Mouse (Mus musculus) forebrain, embryonic 13.5 days (tissue): ENCODE data around the gene Esrrb. TPM values are rescaled to one million over a fixed set of nuclear protein-coding genes. Genes with fewer than 3 reads are reported as not detected.
A peak's percentile ranks its signal among the peaks of the same experiment; 100 is the strongest.

ENCODE experiments used
- ATAC-seq: fragments of 200-750 bp; cut with Nextera tagmentation; 2 replicates; pipeline ENCODE4 v1.8.0; 2017
- H3K27ac ChIP-seq: fragments of 300-500 bp; sonication (generic); 2 replicates; pipeline ENCODE4 v1.5.1; 2015; ENCODE audit warnings: inconsistent platforms, mild to moderate bottlenecking, moderate library complexity
- H3K27me3 ChIP-seq: fragments of 300-500 bp; sonication (generic); 2 replicates; pipeline ENCODE4 v1.6.1; 2015; ENCODE audit warnings: mild to moderate bottlenecking, inconsistent platforms
- H3K36me3 ChIP-seq: fragments of 300-500 bp; sonication (generic); 2 replicates; pipeline ENCODE4 v1.6.1; 2015; ENCODE audit warnings: mild to moderate bottlenecking, inconsistent platforms; ENCODE audit not compliant: poor library complexity, severe bottlenecking
- H3K4me1 ChIP-seq: fragments of 300-500 bp; sonication (generic); 2 replicates; pipeline ENCODE4 v1.6.1; 2015; ENCODE audit warnings: inconsistent platforms
- H3K4me2 ChIP-seq: fragments of 300-500 bp; sonication (generic); 2 replicates; pipeline ENCODE4 v1.6.1; 2015; ENCODE audit warnings: inconsistent platforms, mild to moderate bottlenecking, moderate library complexity
- H3K4me3 ChIP-seq: fragments of 300-500 bp; sonication (generic); 2 replicates; pipeline ENCODE4 v1.5.1; 2015; ENCODE audit warnings: mild to moderate bottlenecking, inconsistent platforms
- H3K9ac ChIP-seq: fragments of 300-500 bp; sonication (generic); 2 replicates; pipeline ENCODE4 v1.6.1; 2015; ENCODE audit warnings: mild to moderate bottlenecking, inconsistent platforms
- H3K9me3 ChIP-seq: fragments of 300-500 bp; sonication (generic); replicated peaks from 2 replicates; pipeline ENCODE4 v1.6.1; 2016; ENCODE audit warnings: inconsistent platforms
- WGBS: fragments of 180-500 bp; shearing (Covaris S2); methylation state at CpG from one replicate; pipeline ENCODE4 v1.1.7; 2015; 5-methylcytosine and 5-hydroxymethylcytosine counted together
- polyA plus RNA-seq: library from polyadenylated mRNA; unstranded; fragments of >200 nt; fragmentation: Nextera tagmentation; extraction: Ambion mirVana; gene quantifications from 2 replicates; pipeline ENCODE4 v1.2.1, GENCODE M21; 2015

The Esrrb gene
- polyA plus RNA-seq, 1 experiment from 2014 or later = 0.13 TPM

DNA sequence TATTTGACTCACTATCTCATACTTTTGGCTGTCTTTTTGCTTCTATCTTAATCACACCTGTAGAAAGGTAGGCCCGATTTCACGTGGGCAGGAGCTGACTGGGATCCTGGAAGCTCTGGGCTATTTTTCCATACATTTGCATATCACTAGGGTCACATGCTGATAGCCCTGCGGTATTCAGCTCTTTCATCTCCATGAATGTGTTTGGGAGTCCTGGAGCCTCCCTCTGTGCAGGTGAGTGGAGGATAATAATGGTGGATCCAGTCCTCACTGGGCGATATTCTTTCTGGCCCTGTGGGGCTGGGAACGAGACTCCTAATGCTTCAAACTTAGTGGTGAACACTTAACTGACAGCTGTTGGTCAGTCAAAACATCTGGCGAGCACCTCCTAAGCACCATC, 110.0 kb downstream of the Esrrb start:
- H3K27ac ChIP-seq = no peak overlapping the region

DNA sequence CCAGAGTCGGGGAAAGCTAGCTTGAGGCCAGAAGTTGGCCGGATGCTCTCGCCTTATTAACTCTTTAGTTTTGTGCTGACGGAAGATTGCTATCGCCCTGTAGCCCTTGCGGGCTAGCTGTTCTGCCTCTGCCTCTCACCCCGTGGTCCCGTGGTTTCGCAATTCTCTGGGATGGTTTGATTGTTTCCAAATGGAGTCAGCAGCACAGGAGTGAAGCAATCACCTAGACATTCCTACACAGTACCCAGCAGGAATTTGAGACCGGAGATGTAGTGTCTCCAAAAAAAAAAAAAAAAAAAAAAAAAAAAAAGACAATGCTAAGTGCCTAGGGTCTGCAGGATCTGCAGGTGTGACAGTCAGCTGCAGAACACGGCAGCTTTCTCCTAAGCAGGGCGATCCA, 112.7 kb downstream of the Esrrb start:
- Histone ChIP-seq H3K9me3 (no peaks in the 10 kb centered on the region), H3K36me3 (no peaks in the 10 kb centered on the region), H3K4me1 (no peaks in the 10 kb centered on the region), H3K4me3 (no peak overlapping the region), H3K27me3 (no peaks in the 10 kb centered on the region), H3K9ac (no peak overlapping the region), H3K4me2 (no peak overlapping the region), H3K27ac (no peak overlapping the region)
- 80% methylated on average over 12 of the region's 12 CpGs for WGBS
- ATAC-seq = no peak

More for the DNA sequence above, 110.0 kb downstream of the Esrrb start:
- WGBS = 62% methylated on average over 6 of the region's 6 CpGs
- ATAC-seq = no peak
- Histone ChIP-seq H3K27me3 (no peaks in the 10 kb centered on the region), H3K36me3 (no peaks in the 10 kb centered on the region), H3K9me3 (no peaks in the 10 kb centered on the region), H3K4me3 (no peak overlapping the region), H3K4me2 (no peak overlapping the region), H3K4me1 (no peaks in the 10 kb centered on the region), H3K9ac (no peak overlapping the region)

DNA sequence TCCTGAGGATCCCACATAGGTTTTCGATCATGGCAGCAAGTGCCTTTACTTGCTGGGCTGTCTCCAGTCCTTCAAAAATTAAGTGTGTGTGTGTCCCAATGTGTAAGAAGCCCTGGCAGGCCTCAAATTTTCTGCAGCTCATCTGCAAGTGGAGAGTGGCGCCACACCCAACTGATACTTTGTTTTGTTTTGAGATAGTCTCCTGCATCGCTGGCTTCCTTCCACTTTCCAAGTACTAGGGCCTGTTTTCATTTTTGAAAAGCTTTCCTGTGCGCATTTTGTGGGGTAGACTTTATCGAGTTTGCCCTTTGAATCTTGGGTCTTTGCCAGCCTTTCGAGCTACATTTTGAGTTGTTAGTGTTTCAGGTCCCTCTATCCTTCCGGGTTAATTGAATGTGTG, 115.1 kb downstream of the Esrrb start:
- Histone ChIP-seq H3K4me1 (no peaks in the 10 kb centered on the region), H3K9ac (no peak overlapping the region), H3K9me3 (no peaks in the 10 kb centered on the region), H3K27ac (no peak overlapping the region), H3K36me3 (no peaks in the 10 kb centered on the region), H3K4me3 (no peak overlapping the region), H3K4me2 (no peak overlapping the region), H3K27me3 (no peaks in the 10 kb centered on the region)
- ATAC-seq = no peak
- WGBS = 83% methylated on average over 7 of the region's 7 CpGs

DNA sequence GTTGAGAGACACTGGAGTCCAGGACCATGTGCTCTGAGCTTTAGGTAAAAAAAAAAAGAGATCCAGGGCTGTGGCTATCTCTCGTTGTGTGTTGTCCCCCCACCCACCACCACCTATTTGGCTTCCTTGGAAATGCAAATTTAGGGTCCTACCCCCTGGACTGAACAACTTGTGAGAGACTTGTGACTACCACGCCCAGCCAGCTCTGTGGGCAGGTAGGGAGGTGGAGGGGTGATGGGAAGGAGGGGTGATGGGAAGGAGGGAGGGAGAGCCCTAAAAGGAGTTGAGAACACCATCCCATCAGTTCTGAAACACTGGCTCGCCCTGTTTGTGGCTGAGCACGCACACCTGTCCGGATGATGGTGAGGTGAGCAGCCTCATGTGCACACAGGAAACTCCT, 118.0 kb downstream of the Esrrb start:
- no peak overlapping the region for H3K4me3 ChIP-seq
- no peak overlapping the region for H3K9ac ChIP-seq
- no peak overlapping the region for H3K4me2 ChIP-seq
- ATAC-seq = no peak
- H3K27ac ChIP-seq = no peak overlapping the region
- no peaks in the 10 kb centered on the region for H3K9me3 ChIP-seq
- no peaks in the 10 kb centered on the region for H3K27me3 ChIP-seq
- no peaks in the 10 kb centered on the region for H3K36me3 ChIP-seq
- 85% methylated on average over 5 of the region's 5 CpGs for WGBS
- no peaks in the 10 kb centered on the region for H3K4me1 ChIP-seq

DNA sequence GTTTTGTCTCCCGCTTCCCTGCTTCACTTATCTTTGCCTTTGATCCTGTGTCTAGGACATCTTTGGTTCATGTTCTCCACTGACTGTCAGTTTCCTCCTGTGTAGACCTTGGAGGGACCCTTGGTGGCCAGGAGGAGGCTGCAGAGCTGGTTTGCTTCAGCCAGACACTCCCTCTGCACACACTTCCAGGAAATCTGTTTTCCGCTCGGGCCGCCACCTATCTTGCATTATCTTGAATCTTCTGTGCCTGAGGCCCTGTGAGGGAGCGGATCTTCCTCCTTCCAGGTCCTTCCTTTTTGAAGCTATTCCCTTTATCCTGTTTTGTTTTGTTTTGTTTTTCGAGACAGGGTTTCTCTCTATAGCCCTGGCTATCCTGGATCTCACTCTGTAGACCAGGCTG, 121.1 kb downstream of the Esrrb start:
- WGBS = 92% methylated on average over 6 of the region's 6 CpGs
- Histone ChIP-seq H3K4me3 (no peak overlapping the region), H3K27ac (no peak overlapping the region), H3K9ac (no peak overlapping the region), H3K27me3 (no peaks in the 10 kb centered on the region), H3K36me3 (no peaks in the 10 kb centered on the region), H3K9me3 (no peaks in the 10 kb centered on the region), H3K4me2 (no peak overlapping the region), H3K4me1 (no peaks in the 10 kb centered on the region)
- ATAC-seq = no peak

DNA sequence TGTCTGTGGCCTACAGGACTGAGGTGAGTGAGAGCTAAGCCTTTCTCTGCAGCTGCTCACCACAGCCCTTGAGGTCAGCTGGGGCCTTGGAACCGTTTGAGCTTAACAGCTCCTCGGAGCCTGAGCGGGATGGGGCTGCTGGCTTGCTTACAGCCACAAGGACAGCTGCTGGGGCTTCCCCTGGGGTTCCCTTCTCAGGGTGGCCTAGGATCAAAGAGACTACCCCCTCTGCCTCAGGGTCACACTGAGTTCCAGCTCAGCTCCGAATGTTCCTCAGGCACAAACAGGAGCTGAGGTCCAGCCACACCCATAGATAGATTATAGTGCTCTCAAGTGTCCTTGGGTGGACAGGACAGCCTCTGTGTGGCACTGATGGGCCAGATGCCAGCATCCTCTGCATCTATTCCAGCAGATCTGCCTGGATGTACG, 122.5 kb downstream of the Esrrb start:
- WGBS = 54% methylated on average over 5 of the region's 5 CpGs
- ATAC-seq = no peak
- no peaks in the 10 kb centered on the region for H3K9me3 ChIP-seq
- no peaks in the 10 kb centered on the region for H3K27me3 ChIP-seq
- H3K9ac ChIP-seq = no peak overlapping the region
- no peak overlapping the region for H3K4me2 ChIP-seq
- H3K27ac ChIP-seq = no peak overlapping the region
- H3K4me3 ChIP-seq = no peak overlapping the region
- no peaks in the 10 kb centered on the region for H3K4me1 ChIP-seq
- H3K36me3 ChIP-seq = no peaks in the 10 kb centered on the region

DNA sequence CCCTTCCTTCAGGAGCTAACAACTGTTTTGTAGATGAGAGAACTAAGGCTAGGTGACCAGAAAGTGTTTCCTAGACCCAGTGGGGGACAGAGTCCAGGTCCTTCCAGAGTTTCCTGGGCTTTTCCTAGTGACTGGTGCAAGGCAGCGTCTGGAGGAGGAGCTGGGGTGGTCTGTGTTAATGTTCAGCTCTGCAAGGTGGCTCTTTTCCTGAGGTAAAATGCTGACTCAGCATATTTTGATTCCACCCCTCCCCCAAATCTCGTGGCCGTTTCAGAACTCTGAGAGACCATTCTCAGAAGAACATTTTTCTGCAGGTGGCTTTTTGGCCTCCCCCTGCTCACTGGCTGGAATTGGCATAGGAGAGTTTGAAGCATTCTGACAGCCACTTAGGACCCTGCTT, 127.1 kb downstream of the Esrrb start:
- WGBS = 77% methylated on average over 3 of the region's 3 CpGs
- no peak overlapping the region for H3K4me2 ChIP-seq
- ATAC-seq = no peak

DNA sequence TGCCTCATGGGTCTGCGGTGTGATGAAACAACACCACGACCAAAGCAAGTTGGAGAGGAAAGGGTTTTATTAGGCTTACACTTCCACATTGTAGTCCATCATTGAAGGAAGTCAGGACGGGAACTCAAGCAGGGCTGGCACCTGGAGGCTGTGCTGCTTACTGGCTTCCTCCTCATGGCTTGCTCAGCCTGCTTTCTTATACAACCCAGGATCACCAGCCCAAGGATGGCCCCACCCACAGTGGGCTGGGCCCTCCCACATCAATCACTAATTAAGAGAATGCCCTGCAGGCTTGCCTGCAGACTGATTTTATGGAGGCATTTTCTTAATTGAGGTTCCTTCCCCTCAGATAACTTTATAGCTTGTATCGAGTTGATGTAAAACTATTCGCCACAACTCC, 129.1 kb downstream of the Esrrb start:
- Histone ChIP-seq H3K4me3 (no peak overlapping the region), H3K27me3 (no peaks in the 10 kb centered on the region), H3K4me2 (no peak overlapping the region), H3K4me1 (peaks cover 12% of the 10 kb centered on the region), H3K9me3 (no peaks in the 10 kb centered on the region), H3K36me3 (no peaks in the 10 kb centered on the region), H3K9ac (no peak overlapping the region), H3K27ac (no peak overlapping the region)
- no peak for ATAC-seq
- WGBS = 80% methylated on average over 5 of the region's 5 CpGs

More for the DNA sequence above, 127.1 kb downstream of the Esrrb start:
- Histone ChIP-seq H3K27me3 (no peaks in the 10 kb centered on the region), H3K9me3 (no peaks in the 10 kb centered on the region), H3K27ac (no peak overlapping the region), H3K4me3 (no peak overlapping the region), H3K36me3 (no peaks in the 10 kb centered on the region), H3K4me1 (peaks cover 9% of the 10 kb centered on the region), H3K9ac (no peak overlapping the region)

DNA sequence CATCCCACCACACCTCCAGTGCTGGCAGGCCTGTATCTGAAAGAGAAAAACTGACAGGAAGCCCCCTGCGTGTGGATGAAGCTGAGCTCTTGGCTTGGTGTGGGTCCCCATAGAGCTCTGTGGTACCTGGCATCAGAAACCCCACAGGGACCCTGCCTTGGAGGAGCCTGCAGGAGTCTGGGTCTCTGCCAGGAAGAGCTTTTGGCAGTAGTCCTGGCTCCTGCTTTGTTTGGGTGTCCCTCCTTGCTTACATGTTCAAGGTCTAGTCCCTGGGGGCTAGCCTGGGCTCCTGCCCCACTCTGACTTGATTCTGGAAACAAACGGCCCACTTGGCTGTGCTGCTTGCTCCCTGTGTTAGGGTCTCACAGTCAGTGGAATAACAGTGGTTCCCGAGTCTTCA, 130.6 kb downstream of the Esrrb start:
- no peaks in the 10 kb centered on the region for H3K9me3 ChIP-seq
- H3K4me2 ChIP-seq = no peak overlapping the region
- peaks cover 12% of the 10 kb centered on the region for H3K4me1 ChIP-seq
- no peak overlapping the region for H3K27ac ChIP-seq
- H3K9ac ChIP-seq = no peak overlapping the region
- no peaks in the 10 kb centered on the region for H3K27me3 ChIP-seq
- no peak overlapping the region for H3K4me3 ChIP-seq
- WGBS = 76% methylated on average over 3 of the region's 3 CpGs
- H3K36me3 ChIP-seq = no peaks in the 10 kb centered on the region
- ATAC-seq = no peak

DNA sequence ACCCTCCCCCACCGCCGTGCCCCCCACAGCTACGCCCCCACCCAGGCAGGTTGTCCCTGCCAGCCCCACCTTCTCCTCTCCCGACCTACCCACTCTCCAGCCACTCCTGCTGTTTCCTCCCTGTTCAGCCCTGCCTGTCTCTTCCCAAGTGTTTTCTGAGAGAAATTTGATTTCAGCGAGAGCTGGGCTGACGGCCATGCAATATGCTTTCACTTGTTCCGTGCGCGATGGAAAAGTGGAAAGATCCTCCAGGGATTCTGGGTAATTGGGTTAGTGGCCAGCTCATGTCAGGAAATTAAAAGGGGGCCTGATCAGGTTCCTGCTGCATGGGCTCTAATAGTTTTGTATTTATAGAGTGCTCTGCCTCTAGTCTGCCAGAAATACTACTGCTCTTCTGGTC, 131.9 kb downstream of the Esrrb start:
- no peak overlapping the region; the same call in 1 of the 2 replicates for H3K4me2 ChIP-seq
- no peaks in the 10 kb centered on the region for H3K27me3 ChIP-seq
- H3K9ac ChIP-seq = no peak overlapping the region
- 39% methylated on average over 6 of the region's 9 CpGs for WGBS
- H3K4me3 ChIP-seq = no peak overlapping the region
- H3K27ac ChIP-seq = no peak overlapping the region
- ATAC-seq = peak; percentile 50; the same call in 1 of the 2 replicates
- peaks cover 5% of the 10 kb centered on the region; the same call in 1 of the 2 replicates for H3K9me3 ChIP-seq
- H3K36me3 ChIP-seq = no peaks in the 10 kb centered on the region
- peaks cover 12% of the 10 kb centered on the region for H3K4me1 ChIP-seq

DNA sequence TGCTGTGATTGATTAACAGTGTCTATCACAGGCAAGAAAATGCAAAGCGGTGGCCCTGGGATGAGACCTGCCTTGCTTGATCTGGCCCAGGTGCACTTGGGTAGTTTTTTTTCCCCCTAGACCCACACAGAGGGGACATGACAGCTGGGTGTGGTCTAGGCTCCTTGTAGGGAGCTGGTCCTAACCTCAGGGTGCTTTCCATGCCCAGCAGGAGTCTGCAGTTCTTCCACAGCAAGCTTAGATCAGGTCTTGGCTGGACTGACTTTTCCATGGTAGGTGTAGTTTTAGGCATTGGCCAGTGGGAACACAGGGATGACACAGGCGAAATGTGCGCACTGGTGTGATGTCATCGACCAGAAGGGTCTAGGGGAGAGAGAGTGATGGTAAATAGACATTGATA, 136.2 kb downstream of the Esrrb start:
- no peak for ATAC-seq
- H3K27me3 ChIP-seq = no peaks in the 10 kb centered on the region
- H3K27ac ChIP-seq = no peak overlapping the region
- peaks cover 23% of the 10 kb centered on the region for H3K4me1 ChIP-seq
- H3K9me3 ChIP-seq = peaks cover 5% of the 10 kb centered on the region; the same call in 1 of the 2 replicates
- no peak overlapping the region for H3K4me3 ChIP-seq
- H3K9ac ChIP-seq = no peak overlapping the region
- no peak overlapping the region for H3K4me2 ChIP-seq
- no peaks in the 10 kb centered on the region for H3K36me3 ChIP-seq
- WGBS = 97% methylated on average over 4 of the region's 4 CpGs

DNA sequence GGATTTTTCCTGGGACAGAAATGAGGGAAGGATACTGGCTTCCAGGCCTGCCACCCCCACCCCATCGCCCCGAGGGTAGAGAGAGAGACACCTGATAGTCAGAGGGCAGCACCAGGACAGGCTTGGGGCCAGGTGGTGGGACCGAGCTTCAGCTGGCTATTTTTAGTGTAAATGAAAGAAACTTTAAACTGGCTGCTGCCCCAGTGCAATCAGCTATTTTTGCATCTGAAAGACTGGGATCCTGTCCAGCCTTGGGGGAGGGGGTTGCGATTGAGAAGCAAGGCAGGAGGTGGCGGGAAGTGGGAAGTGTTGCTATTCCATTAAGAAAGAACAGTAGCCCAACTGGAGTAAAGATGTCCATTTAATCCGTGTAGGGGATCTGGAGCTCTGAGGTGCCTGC, 137.8 kb downstream of the Esrrb start:
- peak; percentile 71 for ATAC-seq
- no peaks in the 10 kb centered on the region for H3K27me3 ChIP-seq
- no peak overlapping the region for H3K4me3 ChIP-seq
- H3K4me1 ChIP-seq = peaks cover 12% of the 10 kb centered on the region
- H3K27ac ChIP-seq = peak overlapping the region; percentile 51; the same call in 1 of the 2 replicates
- H3K4me2 ChIP-seq = no peak overlapping the region
- H3K9ac ChIP-seq = no peak overlapping the region
- H3K9me3 ChIP-seq = peaks cover 5% of the 10 kb centered on the region; the same call in 1 of the 2 replicates
- no peaks in the 10 kb centered on the region for H3K36me3 ChIP-seq
- 8% methylated on average over 6 of the region's 6 CpGs for WGBS

DNA sequence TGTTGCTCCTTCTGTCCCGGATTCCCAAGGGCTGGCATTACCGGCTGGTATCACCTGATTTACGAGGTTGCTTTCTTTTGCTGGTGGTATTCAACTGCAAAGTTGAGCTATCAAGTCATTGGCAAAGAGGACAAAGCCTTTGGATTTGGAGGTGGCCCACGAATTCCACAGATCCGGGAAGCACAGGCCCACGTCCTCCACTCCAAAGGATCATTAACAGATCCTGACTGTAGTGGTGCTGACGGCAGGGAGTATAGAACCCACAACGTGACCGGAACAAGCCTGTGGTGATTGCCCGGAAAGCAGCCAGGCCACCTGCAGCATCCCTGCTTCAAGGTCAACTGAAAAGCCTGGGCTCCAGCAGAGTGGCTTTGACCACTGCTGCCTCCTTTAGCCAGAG, 140.8 kb downstream of the Esrrb start:
- Histone ChIP-seq H3K4me3 (no peak overlapping the region), H3K4me2 (no peak overlapping the region), H3K36me3 (no peaks in the 10 kb centered on the region), H3K27ac (no peak overlapping the region), H3K27me3 (no peaks in the 10 kb centered on the region), H3K9ac (no peak overlapping the region), H3K4me1 (peaks cover 12% of the 10 kb centered on the region), H3K9me3 (peaks cover 5% of the 10 kb centered on the region; the same call in 1 of the 2 replicates)
- WGBS = 82% methylated on average over 10 of the region's 10 CpGs
- ATAC-seq = no peak
